Mouse (Mus musculus) cerebellum, postnatal 36 days (tissue): ENCODE data around the gene Olfr1436.
"Not testable (repeated sequence)": the region's sequence is repeated elsewhere in the genome, so short reads cannot be mapped to it uniquely, and the experiment has no call there.

ENCODE experiments used
- DNase-seq, 2 experiments: peaks; one replicate each; pipeline ENCODE4 v3.0.0; 2021 to 2022; ENCODE audit warnings: mixed read lengths in 2 of 2

Olfr1436 gene

DNA sequence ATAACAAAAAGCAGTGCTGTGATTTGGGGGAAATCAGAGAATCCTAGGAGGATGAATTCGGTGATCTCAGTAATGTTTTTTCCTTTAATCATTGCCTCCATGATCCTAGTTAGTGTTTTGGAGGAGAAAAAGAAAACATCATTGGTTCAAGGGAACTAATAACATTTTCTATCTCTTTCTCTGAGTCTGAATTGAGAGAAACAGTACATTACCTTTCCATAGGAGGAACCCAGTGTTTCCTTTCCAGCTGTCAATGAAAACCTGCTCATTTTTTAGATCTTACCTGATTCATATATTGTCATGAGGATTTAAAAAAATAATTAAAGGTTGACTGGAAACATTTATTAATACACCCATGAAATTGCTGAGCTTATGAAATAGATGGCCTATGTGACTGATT lies at the start of gene Olfr1436:
Olfr1436 (minus strand) TSS at position 101 of the 400 bp plus-strand sequence.
- not testable (repeated sequence) for DNase-seq

DNA sequence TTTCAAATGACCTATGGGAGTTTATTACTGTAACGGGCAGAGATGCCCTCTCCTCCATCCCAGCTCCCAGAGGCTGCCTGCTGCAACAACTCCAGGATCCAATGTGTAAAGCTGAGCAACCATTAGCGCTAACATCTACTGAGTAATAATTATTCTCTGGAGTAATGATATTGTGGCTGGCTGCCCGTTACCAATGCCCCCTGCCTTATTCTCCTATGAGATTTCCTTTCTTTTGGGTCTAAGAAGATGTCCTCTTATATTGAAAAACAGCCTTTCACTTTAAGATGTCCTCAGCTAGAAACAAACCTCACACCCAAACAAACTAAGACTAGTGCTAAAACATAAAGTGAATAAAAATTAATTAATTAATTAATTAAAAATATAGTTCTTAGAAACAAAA lies 36.9 kb upstream of the Olfr1436 start, which contains the start of gene Olfr1438-ps1:
Olfr1438-ps1 (minus strand) TSS at position 101 of the 400 bp plus-strand sequence.
- no peak for DNase-seq

DNA sequence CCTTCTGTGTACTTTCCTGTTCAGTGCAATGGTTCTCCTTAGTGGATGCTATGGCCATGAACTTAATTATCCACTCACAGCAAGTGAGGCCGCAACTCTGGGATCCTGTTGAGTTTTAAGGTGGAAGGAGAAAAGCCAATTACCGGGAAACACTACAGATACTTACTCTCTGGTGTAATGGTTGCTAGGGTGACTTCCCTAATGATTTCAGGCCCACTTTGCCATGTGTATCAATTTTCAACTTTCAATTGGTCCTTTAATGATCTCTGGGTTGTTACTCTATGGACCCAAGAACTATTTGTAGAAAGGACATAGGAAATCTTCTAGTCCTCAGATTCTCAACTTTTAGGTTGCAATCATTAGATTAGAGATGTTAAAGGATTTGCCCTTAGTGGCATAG lies 26.1 kb upstream of the Olfr1436 start, which contains the start of gene Olfr1437:
Olfr1437 (minus strand) TSS at position 101 of the 400 bp plus-strand sequence.
- DNase-seq, result no peak

DNA sequence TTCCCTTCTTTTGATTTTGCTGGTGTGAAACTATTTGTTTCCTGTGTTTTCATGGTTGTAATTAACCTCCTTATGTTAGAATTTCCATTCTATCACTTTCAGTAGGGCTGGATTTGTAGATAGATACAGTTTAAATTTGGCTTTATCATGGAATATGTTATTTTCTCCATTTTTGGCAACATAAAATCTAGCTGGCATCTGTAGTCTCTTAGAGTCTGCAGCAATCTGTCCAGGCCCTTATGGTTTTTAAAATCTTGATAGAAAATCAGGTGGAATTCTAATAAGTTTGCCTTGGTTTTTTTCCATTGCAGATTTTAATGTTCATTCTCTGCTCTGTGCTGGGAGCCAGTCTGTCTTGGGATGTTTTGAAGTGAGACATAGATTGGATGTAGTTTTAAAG lies 6.0 kb downstream of the Olfr1436 start:
- DNase-seq, result no peak

DNA sequence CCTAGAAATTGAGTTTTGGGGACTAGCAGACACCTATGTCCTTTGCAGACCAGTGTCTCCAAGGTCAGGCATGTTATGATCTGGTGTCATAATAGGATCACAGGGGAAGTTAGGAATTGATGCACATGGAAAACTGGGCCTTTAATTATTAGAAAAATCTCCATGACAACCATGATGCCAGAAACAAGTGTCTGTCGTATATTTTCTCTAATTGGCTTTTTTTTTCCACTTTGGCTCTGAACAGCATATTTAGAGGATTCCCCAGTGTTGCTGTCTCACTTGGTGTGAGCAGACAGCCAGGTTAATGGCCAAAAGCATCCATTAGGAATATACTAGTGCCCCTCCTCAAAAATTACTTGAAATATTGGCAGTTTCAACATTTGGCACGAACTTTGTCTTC lies 19.4 kb downstream of the Olfr1436 start, which contains the start of gene Olfr1434:
Olfr1434 (plus strand) TSS at position 301 of the 400 bp plus-strand sequence.
- DNase-seq, result no peak

DNA sequence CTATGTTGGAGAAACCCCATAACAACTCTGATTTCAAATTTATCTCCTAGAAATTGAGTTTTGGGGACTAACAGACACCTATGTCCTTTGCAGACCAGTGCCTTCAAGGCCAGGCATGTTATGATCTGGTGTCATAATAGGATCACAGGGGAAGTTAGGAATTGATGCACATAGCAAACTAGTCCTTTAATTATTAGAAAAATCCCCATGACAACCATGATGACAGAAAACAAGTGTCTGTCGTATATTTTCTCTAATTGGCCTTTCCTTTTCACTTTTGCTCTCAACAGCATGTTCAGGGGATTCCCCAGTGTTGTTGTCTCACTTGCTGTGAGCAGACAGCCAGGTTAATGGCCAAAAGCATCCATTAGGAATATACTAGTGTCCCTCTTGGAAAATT lies 38.2 kb downstream of the Olfr1436 start, which contains the start of gene Olfr235:
Olfr235 (plus strand) TSS at position 301 of the 400 bp plus-strand sequence.
- DNase-seq, result no peak
